Mouse (Mus musculus): Measurements from ENCODE around the gene Cntnap5c.
"Not testable (repeated sequence)": the region's sequence is repeated elsewhere in the genome, so short reads cannot be mapped to it uniquely, and the experiment has no call there.

The Cntnap5c gene

DNA sequence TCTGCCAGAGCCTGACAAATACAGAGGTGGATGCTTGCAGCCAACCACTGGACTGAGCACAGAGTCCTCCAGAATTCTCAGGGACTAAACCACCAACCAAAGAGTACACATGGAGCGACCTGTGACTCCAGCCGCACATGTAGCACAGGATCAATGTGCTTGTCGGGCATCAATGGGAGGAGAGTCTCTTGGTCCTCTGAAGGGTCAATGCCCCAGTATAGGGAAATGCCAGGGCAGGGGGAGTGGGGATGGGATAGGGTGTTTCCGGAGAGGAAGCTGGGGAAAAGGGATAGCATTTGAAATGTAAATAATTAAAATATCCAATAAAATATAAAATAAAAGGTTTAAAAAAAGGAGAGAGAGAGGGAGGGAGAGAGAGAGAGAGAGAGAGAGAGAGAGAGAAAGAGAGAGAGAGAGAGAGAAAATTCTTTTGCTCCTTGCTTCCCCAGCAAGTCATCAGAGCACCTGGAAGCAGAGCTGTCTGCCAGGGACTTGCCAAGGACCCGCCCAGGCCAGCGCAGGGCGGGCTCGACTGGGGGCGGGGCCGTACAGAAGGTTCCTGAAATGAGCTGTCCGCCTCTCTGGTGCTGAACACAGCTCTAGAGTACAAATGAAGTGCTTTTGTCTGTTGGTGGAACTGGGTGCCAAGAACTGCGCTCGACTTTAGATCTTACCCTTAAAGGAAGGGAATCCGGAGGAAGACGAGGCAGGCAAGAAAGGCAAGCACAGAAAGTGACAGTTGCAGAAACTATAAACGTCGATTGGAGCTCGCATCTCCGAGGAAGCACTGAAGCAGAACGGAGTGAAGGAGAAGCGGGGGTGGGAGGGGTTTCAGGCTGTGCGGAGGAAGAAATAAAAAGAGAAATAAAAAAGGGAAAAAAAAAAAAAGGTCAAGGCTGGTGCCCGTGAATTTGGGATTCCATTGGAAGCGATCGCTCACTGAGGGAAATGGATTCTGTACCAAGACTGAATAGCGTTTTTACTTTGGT is at the start of gene Cntnap5c:
Gene Cntnap5c (plus strand): TSS at position 949 of the 989 bp plus-strand sequence.
- no peak for DNase-seq

DNA sequence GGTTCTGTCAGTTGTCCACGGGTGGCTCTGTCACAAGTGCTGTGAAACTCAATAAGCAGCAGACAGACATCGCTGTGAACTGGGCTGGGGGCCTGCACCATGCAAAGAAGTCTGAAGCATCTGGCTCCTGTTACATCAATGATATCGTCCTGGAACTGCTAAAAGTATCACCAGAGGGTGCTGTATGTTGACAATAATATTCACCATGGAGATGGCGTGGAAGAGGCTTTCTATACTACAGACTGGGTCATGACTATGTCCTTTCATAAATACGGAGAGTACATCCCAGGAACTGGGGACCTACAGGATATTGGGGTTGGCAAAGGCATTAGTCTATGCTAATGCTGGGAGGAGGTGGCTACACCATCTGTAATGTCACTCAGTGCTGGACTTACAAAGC is 27.3 kb upstream of the Cntnap5c start, which contains the start of gene Gm21834:
Gene Gm21834 (minus strand): TSS at position 101 of the 400 bp plus-strand sequence.
- DNase-seq = no peak

DNA sequence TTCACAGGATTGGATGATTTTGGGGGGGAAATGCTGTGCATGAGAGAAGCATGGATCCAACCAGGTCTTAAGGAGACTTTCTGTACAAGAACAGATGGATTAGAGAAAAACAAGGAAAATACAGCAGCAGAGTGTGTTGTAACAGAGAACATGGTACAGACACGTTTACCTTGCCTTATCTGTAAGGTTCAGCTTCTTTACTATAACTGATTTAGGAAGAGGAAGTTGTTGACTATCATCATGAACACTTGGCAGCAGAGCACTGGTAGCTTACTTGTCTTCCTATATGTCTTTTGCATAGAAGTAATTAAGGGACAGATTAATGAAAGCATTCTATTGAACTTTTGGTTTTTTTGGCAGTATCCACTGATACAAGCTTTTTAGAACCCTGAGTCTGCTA is 11.3 kb upstream of the Cntnap5c start:
- no peak for DNase-seq

DNA sequence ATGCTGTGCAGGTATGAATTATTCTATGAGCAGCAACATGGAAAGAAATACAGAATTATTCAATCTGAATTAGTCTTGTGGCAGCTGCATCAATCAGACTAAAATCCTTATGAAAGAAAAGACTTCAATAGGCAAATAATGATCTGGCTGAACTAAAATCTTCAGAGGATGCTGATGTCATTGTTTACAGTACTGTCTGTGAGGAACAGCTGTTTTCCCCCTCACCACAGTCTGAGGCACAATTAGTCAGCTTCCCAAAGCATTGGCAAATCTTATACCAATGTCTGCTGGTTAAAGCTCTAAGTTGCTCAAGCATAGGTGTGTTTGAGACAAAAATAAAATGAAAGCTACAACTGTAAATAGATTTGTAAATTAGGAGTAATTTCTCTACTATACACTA is 2.1 kb upstream of the Cntnap5c start:
- no peak for DNase-seq

DNA sequence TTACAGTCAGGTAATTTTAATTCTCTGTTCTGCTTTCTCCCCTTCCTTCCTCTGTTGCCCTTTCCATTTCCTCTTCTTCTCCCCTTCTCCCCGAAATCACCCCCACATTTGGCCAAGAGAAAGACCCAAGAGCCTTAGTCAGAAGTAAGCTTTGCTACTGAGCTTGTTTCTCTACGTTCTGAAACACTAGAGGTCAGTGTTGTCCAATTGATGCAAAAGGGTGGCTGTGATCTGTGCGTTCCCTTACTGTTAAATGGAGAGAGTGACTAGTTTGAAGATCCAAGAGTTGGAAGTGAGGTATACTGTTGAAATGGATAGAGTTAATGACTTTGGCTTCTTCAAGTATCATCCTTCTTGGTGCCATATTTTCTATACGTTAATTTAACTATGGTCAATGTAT is 1.5 kb downstream of the Cntnap5c start:
- DNase-seq = no peak

DNA sequence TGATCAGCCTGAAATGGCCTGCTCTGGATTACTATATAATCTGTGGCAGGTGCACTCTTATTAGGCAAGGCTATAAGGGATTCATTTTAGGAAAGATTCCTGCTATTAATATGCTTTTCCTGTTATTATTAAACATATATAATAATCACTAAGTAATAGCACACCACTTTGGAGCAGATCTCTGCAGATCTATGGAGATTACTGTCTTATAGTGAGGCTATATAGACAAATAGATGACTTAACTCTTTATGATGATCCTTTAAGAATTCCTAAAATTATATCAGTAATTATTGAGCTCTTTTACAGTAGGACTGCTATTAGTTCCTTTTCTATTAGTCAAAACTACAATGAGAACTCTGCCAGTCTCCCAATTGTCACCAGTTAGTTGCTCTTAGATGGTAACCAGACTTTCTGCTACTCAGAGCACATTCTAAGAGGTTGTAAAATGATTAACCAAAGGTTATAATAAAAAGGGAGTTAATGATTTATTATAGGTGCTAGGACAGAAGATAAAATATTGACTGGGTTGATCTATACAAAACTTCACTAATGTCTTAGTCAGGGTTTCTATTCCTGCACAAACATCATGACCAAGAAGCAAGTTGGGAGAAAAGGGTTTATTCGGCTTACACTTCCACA is 18.9 kb downstream of the Cntnap5c start:
- DNase-seq = no peak

DNA sequence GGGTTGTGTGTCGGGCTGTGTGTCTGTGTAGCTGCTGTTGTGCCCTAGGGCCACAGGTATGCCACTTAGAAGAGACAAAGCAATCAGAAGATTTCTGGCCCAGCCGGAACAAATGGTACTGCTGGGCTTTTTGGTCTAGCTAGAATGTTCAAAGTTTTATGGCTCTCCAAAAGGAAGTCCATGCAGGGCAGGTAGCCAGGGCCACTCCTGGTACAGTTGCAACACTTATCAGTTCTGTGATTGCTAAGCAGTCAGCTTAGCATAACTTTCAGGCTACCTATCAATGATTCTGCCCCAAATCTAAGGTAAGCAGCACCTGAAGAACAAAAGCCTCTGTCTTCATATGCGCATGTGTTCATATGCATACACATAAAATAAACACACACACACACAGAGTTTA is 26.0 kb downstream of the Cntnap5c start:
- no peak for DNase-seq

DNA sequence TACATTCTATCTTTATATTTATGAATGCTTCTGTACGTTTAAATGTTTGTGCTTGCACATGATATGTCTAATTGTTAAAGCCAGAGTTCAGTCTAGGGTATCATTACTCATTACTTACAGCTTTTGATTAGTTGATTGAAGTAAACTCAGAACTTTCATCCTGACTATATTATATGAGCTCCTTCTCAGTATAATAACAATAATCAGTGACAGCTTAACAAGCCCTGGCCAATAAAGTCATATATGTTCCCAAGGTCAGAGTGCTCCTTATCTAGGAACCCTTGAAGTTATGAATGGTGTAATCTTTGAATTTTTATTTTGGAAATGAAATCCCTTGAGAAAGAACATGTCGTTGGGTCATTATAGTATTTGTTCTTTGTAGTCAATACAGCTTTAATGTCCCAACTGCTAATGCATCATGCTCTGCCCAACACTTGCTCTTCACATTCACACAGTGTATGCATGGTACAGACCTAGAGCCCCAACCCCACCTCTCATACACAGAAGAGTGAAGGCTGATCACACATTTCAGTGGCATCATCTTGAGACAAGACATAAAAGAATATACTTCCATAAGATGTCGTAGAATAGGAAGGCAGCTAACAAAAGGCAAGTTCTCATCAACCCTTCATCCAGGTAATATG is 27.4 kb downstream of the Cntnap5c start:
- no peak for DNase-seq

DNA sequence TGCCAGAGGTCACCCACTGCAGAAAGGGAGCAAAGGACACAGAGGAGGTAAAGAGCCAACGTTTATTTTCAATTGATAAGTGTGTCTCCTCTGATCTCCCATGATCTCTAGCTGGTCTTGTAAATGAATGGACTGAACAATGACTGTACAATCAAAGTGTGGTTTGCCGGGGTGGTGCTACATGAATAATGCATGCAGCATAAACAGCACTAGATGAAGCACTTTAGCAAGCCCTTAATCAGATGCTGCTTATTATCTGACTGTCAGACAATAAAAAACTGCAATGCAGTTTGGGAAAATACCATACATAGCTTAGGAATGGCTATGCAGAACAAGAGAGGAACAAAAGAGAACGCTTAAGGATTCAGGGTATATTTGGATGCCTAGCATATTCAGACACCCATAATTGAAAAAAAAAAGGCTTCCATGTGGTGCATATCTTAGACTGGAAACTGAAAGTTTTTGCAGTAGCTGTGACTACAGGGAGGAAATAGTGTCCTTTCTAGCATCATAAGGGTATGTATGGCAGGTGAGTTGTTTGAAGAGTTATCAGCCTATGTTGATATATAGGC is 30.1 kb downstream of the Cntnap5c start:
- no peak for DNase-seq

DNA sequence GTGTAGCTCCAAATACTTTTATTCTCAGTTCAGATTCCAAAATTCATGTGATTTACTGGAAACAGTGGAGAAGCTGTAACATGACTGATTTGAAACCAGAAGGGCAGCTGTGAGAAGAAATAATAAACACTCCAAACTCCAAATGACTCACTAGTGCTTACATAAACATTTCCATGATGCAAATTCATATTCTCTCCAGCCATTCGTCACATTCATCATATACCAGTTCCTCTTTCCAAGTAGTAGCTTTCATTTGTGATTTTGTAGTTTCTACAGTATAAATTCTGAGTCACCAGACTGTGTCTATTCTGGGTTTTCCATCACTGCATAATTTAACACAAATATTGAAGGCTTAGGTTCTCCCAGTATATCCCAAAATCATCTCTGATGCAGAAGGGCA is 31.8 kb downstream of the Cntnap5c start:
- no peak for DNase-seq

DNA sequence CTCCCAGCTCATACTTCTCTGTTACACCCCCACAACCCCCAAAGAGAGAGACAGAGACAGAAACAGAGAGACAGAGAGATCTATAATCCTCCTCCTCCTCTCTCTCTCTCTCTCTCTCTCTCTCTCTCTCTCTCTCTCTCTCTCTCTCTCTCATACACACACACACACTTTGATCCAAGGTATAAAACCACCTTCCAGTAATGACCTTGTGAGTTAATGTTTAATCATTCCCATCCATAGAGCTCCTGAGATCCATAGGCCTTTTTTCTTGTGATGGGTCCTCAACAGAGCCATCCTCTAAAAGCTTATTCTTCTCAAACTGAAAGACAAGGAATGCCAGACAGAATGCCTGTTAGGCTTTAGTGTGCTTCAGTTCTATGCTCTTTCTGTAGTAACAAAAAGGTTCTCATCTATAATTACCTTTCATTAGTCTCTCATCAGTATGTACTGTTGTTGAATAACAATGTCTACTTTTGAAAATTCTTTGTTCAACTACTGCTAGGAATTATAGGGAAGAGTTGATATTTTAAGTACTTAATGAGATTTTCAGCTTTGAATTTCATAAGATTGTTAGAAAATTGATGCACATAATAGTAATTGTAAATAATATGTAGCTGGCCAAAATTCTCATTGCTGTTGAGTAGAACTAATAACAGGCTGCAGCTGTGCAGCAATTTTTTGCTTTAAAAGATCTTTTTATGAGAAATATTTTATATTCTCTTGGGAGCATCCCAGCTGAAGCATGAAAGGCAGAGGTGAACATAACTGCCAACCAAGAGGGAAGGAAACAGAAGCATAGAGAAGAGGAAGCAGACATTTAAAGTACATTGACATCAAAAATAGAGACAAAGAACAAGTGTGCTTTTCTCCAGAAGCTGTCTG is 68.0 kb downstream of the Cntnap5c start:
- no peak for DNase-seq

DNA sequence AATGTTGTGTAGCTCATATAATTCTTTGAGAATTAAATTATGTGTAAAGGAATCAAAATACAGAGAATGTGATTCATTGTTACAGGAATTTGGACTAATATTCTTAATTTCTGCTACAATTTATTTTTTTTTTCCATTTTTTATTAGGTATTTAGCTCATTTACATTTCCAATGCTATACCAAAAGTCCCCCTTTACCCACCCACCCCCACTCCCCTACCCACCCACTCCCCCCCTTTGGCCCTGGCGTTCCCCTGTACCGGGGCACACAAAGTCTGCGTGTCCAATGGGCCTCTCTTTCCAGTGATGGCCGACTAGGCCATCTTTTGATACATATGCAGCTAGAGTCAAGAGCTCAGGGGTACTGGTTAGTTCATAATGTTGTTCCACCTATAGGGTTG is 86.4 kb downstream of the Cntnap5c start:
- not testable (repeated sequence) for DNase-seq

DNA sequence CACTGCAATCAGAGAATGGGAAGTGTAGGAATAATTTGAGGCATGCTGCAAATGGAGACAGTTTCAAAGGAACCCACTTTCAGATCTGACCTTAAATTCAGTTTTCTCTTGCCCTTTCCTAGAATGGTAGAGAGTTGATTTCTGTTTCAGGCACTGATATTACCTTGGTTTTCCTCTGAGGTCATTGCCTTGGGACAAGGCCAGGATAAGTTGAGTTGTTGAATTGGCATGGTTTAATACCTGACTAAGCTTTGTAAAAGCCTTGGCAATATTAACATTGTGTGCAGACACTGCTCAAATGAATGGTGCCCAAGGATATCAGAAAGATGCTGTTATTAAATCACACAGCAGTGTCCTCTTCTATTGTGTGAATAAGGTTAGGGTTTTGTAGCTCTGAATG is 96.6 kb downstream of the Cntnap5c start:
- no peak for DNase-seq

DNA sequence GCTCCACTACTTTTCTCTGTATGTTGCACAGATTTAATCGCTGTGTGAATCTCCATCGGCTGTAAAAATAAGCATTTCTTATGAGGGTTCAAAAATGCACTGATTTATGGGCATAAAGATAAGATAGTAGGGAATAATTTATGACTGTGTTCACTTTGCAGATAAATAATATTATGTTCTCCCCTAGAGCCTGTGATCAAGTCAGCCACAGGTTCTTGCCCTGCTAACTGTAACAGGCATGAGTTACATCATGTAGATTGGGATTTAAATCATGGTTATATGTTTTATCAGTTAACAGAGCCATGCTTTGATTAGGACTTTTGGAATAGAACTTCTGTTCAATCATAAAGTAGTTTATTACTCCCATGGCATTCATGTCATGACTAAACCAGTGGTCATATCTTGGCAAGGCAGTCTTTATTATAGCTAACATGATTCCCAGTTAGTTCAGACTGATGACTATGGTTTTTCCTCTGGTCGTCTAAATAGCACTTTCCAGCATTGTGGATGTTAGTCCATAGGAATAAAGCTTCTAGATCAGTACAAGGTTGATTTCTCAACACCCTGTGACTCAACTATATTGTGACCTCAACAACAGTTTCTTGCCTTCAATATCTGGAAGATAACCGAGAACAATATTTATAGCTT is 118.5 kb downstream of the Cntnap5c start:
- no peak for DNase-seq

DNA sequence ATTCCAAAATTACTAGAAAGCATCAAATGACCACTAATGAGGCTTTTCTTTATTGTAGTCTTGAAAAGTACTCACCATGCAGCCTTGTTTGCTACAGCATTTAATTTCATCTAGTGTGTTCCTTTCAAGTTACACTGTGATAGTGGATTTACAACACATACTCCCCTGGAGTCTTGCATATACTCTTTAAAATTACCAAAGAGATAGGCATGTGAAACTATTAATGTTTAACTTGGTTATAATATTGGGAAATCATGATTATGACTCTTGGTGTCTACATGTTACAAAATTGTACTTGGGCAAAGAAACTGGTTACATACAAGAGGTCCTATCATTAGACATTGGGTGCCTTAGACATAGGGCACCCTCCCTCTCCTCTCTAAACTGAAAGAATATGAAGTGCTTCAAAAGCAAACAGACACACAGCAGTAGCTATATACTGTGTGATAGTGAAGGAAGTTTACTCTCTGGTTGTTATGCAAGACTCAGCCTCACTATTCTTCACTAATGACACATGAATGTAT is 142.5 kb downstream of the Cntnap5c start:
- DNase-seq = no peak

DNA sequence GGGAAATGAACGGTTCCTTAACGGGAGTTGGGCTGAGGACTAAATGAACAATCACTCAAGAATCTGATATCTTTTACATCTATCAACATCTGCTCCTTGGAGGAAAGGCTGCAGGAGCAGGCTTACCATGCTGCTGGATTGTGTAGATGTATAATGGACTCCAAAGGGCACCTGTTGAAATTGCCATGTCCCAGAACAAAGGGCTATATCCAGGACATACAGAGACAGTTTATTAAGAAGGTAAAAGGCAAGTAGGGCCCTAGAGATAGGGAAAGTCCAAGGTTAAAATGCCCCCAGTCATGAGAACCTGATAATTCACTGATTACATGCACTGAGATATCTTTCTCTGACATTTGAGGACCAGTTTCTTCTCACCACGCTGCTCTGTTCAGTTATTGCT is 214.9 kb downstream of the Cntnap5c start:
- DNase-seq = no peak

DNA sequence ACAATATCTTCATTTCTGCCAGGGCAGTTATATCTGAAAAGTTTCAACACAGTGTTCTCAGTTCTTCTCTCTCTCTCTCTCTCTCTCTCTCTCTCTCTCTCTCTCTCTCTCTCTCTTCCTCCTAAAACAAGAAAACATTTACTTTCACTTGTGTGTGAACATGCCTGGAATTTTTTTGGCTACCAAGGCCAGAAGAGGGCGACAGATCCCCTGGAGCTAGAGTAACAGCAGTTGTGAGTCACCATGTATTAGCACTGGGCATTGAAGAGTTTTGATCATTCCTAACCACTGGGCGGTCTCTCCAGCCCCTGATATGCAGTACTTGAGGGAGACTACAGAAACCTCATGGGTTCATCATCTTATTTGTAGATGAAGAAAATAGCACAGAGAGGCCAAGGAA is 219.1 kb downstream of the Cntnap5c start:
- no peak for DNase-seq

DNA sequence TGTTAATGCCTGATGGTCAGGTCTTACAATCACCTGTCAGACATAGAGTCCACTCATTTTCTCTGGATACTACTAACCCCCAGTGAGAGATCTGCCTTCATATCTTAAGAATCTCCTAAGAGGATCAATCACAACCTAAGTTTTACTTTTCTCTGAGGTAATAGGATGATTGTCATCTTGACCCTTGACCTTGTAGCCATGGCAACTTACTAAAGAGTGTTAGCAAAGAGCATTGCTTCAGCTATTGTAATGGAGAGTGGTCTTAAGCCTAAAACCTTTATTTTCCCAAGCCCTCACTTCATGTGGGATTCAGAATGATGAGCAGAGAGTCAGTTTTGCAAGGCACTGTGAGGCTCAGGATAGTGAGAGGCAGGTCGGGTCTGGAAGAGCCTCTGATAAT is 227.1 kb downstream of the Cntnap5c start:
- no peak for DNase-seq

DNA sequence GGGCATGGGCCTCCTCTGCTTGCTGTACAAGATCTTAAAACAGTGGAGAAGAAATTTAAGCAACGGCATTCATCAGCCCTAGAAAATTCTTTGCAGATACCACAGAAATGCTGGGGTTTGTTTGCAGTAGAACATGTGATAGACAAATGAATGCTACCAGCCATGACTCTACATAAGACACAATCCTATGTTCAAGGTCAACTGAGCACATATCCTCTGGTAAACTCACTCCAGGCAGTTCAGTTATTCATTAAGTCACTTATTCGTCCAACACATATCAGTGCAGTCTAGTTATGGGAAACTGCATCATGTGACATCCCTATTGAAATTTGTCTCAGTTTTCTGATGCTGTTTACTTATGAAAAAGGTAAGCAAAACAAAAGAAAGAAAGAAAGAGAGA is 229.7 kb downstream of the Cntnap5c start:
- no peak for DNase-seq

DNA sequence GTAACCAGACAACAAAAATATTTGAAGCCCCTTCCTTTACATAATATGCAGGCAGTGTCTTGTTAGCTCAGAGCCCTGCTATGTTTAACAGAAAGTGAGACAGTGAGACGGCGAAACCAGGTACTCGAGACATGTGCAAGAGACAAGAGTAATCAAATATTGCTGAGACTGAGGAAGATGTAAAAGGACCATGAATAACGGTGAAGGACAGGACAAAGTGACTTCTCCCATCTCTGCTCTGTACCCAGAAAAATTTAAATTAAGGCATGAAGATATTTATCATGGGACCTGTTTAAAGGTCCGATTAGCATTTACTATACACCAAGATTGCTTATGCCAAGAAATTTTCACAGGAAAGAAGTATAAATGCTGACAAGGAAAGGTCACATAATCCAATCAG is 233.5 kb downstream of the Cntnap5c start:
- no peak for DNase-seq

DNA sequence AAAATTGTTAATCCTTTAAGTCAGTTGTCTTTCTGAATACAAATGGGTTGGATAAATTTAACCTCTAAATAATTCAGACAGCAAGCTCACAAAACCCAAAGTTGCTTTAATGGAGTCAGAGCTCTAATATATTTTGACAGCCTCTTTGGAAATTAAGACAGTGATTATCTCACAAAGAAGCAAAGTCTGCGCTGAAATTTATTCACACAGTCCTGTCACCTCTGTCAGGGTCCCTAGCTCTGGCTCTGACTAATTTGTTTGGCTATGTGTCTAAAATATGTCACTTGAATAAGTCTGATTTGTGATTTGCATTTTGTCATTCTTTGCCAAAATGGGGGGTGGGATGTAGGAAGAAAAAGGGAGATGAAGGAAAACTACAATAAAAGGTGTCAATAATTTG is 234.0 kb downstream of the Cntnap5c start:
- no peak for DNase-seq

Data from spleen, adult 18-20 months (tissue).